Mouse (Mus musculus) heart, embryonic 12.5 days (tissue): ENCODE data around the gene Slc7a1. TPM values are rescaled to one million over a fixed set of nuclear protein-coding genes. Genes with fewer than 3 reads are reported as not detected.

Experiments used
- ATAC-seq: fragments of 200-750 bp; cut with Nextera tagmentation; 2 replicates; pipeline ENCODE4 v1.8.0; 2017; ENCODE audit warnings: moderate TSS enrichment, moderate library complexity; ENCODE audit not compliant: insufficient number of reproducible peaks, low FRiP score
- H3K27ac ChIP-seq: fragments of 300-500 bp; sonication (generic); 2 replicates; pipeline ENCODE4 v1.5.1; 2016; ENCODE audit warnings: mild to moderate bottlenecking, moderate library complexity; ENCODE audit not compliant: poor library complexity, severe bottlenecking
- H3K27me3 ChIP-seq: fragments of 300-500 bp; sonication (generic); replicated peaks from 2 replicates; pipeline ENCODE4 v1.6.1; 2016; ENCODE audit warnings: mild to moderate bottlenecking, moderate library complexity
- H3K36me3 ChIP-seq: fragments of 300-500 bp; sonication (generic); 2 replicates; pipeline ENCODE4 v1.6.1; 2016; ENCODE audit warnings: mild to moderate bottlenecking, moderate library complexity
- H3K4me1 ChIP-seq: fragments of 300-500 bp; sonication (generic); replicated peaks from 2 replicates; pipeline ENCODE4 v1.6.1; 2016; ENCODE audit warnings: mild to moderate bottlenecking
- H3K4me2 ChIP-seq: fragments of 300-500 bp; sonication (generic); 2 replicates; pipeline ENCODE4 v1.6.1; 2016; ENCODE audit warnings: mild to moderate bottlenecking, moderate library complexity
- H3K4me3 ChIP-seq: fragments of 300-500 bp; sonication (generic); 2 replicates; pipeline ENCODE4 v1.5.1; 2016; ENCODE audit warnings: mild to moderate bottlenecking
- H3K9ac ChIP-seq: fragments of 300-500 bp; sonication (generic); 2 replicates; pipeline ENCODE4 v1.6.1; 2016; ENCODE audit warnings: mild to moderate bottlenecking, moderate library complexity
- H3K9me3 ChIP-seq: fragments of 300-500 bp; sonication (generic); replicated peaks from 2 replicates; pipeline ENCODE4 v1.6.1; 2016; ENCODE audit warnings: mild to moderate bottlenecking, moderate library complexity
- WGBS: fragments of 180-500 bp; shearing (Covaris S2); methylation state at CpG from one replicate; pipeline ENCODE4 v1.1.7; 2016; 5-methylcytosine and 5-hydroxymethylcytosine counted together
- polyA plus RNA-seq: library from polyadenylated mRNA; unstranded; fragments of >200 nt; fragmentation: Nextera tagmentation; extraction: Ambion mirVana; gene quantifications from 2 replicates; pipeline ENCODE4 v1.2.1, GENCODE M21; 2016

The Slc7a1 gene
- polyA plus RNA-seq, 1 experiment from 2014 or later, result 24.0 TPM

DNA sequence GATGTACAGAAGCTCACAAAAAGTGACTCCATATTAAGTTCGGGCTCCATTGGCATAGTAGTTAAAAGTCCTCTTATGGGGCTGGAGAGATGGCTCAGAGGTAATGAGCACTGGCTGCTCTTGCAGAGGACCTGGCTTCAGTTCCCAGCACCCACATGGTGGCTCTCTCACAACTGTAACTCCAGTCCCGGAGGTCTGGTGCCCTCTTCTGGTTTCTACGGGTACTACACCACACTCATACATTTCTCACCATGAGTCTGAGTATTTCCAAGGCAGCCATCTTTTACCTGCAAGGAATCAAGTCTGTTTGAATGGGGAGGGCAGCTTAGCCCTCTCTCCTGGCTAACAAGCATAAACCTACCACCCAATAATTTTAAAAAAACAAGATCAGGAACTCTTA lies 30.5 kb downstream of the Slc7a1 start:
- WGBS, result 92% methylated on average over 3 of the region's 3 CpGs
- no peaks in the 10 kb centered on the region for H3K27me3 ChIP-seq
- H3K4me2 ChIP-seq, result no peak overlapping the region
- no peak overlapping the region for H3K4me3 ChIP-seq
- ATAC-seq, result no peak
- peaks cover 5% of the 10 kb centered on the region; the same call in 1 of the 2 replicates for H3K9me3 ChIP-seq
- H3K9ac ChIP-seq, result no peak overlapping the region
- H3K4me1 ChIP-seq, result peaks cover 18% of the 10 kb centered on the region
- peaks cover 17% of the 10 kb centered on the region for H3K36me3 ChIP-seq
- H3K27ac ChIP-seq, result no peak overlapping the region

DNA sequence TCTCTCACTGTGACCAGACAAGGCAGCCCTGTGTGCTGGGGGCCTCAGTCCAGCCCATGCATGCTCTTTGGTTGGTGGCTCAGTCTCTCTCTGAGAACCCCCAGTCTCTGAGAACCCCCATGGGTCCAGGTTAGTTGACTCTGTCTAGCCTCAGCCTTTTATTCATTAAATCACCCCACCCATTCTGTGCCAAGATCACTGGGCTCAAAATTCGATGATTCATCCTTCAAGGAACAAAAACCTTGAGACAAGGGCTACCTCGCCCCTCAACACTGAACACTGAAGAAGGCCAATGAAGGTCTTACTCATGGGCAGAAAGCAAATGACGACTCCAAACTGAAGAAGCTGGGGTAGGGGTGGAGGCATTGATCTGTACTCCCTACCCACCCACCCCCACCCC lies 31.9 kb downstream of the Slc7a1 start:
- no peak for ATAC-seq
- Histone ChIP-seq H3K27ac (no peak overlapping the region), H3K4me3 (no peak overlapping the region), H3K27me3 (no peaks in the 10 kb centered on the region), H3K4me2 (no peak overlapping the region), H3K36me3 (peaks cover 25% of the 10 kb centered on the region), H3K4me1 (peaks cover 24% of the 10 kb centered on the region), H3K9me3 (peaks cover 5% of the 10 kb centered on the region; the same call in 1 of the 2 replicates), H3K9ac (no peak overlapping the region)
- WGBS, result 84% methylated on average over 3 of the region's 3 CpGs

DNA sequence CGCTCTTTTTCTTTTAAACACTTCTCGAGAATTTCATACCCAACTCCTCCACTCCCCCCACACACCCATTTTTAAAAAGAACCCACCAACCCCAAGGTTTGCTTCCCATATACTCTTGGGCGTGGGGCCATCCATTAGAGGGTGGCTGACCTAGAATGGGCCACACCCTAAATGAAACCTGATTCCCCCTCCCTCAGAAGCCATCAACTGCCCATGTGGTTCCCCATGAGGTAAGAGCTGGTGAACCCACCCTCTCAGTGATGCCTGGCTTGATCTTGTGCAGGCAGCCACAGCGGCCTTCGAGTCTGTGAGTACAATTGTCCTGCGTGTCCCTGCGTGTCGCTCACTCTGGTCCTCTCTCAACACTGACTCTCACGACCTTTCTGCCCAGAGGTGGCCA lies 33.2 kb downstream of the Slc7a1 start:
- H3K4me1 ChIP-seq, result peaks cover 31% of the 10 kb centered on the region
- H3K27me3 ChIP-seq, result no peaks in the 10 kb centered on the region
- no peak overlapping the region for H3K4me2 ChIP-seq
- no peak overlapping the region for H3K9ac ChIP-seq
- no peak for ATAC-seq
- H3K4me3 ChIP-seq, result no peak overlapping the region
- peaks cover 5% of the 10 kb centered on the region; the same call in 1 of the 2 replicates for H3K9me3 ChIP-seq
- peaks cover 25% of the 10 kb centered on the region for H3K36me3 ChIP-seq
- 76% methylated on average over 9 of the region's 9 CpGs for WGBS
- H3K27ac ChIP-seq, result no peak overlapping the region

DNA sequence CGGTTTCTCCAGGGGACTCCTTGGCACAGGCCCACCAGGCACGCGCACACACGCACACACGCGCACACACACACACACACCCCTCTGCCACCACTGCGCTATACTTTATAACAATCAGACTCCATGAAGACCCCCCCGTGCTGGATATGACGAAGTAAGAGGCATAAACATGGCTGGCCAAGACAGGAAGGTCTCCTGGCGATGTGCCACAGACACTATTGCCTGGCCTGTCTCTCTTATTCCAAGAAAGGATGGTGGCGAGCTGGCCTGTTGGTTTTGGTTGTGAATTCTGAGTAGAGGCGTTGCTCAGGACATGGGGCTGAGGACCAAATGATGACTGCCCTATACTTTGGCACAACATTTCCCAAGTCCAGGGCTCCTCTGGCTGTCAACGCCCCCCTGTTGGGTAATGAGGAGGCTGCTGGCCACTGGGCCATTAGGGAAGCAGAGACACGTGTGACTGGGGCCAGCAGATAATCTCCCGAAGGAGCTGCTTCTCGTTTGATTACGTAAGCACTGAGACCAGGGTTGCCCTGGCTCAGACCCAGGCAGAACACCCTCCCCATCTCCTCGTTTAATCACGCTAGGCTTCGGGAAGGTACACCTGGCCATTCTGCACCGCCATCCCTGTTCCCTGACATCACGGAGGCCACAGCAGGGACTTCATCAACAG lies 36.1 kb downstream of the Slc7a1 start:
- no peak overlapping the region for H3K9ac ChIP-seq
- no peaks in the 10 kb centered on the region for H3K9me3 ChIP-seq
- no peak overlapping the region for H3K27ac ChIP-seq
- H3K4me3 ChIP-seq, result no peak overlapping the region
- no peak for ATAC-seq
- H3K4me2 ChIP-seq, result no peak overlapping the region
- peaks cover 21% of the 10 kb centered on the region for H3K36me3 ChIP-seq
- WGBS, result 73% methylated on average over 22 of the region's 22 CpGs
- peaks cover 49% of the 10 kb centered on the region for H3K4me1 ChIP-seq
- no peaks in the 10 kb centered on the region for H3K27me3 ChIP-seq

DNA sequence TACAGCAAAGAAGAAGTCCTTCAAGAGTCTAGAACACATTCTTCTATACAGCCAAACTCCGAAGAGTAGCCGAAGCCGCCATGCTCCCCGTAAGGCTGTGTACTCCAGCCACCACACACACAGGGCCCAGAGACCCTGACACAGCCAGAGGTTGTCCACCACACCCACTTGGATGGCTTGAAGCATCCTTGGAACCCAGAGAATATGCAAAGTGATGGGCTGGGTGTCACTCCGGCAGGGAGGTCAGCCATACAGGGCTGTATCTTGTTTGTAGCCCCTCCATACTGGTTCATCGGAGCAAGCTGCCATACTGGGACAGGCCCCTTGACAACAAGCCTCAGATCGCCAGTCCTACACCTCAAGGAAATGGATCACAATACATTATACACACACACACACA lies 37.4 kb downstream of the Slc7a1 start:
- Histone ChIP-seq H3K27ac (peak overlapping the region; percentile 86), H3K4me3 (no peak overlapping the region), H3K4me1 (peaks cover 49% of the 10 kb centered on the region), H3K4me2 (no peak overlapping the region), H3K36me3 (peaks cover 26% of the 10 kb centered on the region), H3K9ac (no peak overlapping the region), H3K27me3 (no peaks in the 10 kb centered on the region), H3K9me3 (no peaks in the 10 kb centered on the region)
- WGBS, result 92% methylated on average over 7 of the region's 7 CpGs
- no peak for ATAC-seq

DNA sequence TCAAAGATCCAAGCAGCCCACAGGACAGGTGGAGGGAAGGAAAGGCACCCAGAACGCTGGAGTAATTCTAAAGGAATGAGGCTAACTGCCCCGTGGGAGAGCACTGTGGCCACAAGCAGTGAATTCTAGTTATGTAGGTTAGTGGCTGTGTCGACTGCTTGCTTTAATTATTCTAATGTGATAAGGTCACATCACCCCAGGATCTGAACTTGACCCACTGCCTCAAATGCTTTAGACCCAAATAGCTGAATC lies 38.0 kb downstream of the Slc7a1 start:
- H3K9me3 ChIP-seq, result no peaks in the 10 kb centered on the region
- peak overlapping the region; percentile 86 for H3K27ac ChIP-seq
- peaks cover 31% of the 10 kb centered on the region for H3K36me3 ChIP-seq
- peak overlapping the region; percentile 52 for H3K4me2 ChIP-seq
- H3K27me3 ChIP-seq, result no peaks in the 10 kb centered on the region
- ATAC-seq, result no peak
- H3K4me3 ChIP-seq, result no peak overlapping the region; the same call in 1 of the 2 replicates
- H3K9ac ChIP-seq, result no peak overlapping the region
- 36% methylated on average over 3 of the region's 3 CpGs for WGBS
- H3K4me1 ChIP-seq, result peaks cover 47% of the 10 kb centered on the region

DNA sequence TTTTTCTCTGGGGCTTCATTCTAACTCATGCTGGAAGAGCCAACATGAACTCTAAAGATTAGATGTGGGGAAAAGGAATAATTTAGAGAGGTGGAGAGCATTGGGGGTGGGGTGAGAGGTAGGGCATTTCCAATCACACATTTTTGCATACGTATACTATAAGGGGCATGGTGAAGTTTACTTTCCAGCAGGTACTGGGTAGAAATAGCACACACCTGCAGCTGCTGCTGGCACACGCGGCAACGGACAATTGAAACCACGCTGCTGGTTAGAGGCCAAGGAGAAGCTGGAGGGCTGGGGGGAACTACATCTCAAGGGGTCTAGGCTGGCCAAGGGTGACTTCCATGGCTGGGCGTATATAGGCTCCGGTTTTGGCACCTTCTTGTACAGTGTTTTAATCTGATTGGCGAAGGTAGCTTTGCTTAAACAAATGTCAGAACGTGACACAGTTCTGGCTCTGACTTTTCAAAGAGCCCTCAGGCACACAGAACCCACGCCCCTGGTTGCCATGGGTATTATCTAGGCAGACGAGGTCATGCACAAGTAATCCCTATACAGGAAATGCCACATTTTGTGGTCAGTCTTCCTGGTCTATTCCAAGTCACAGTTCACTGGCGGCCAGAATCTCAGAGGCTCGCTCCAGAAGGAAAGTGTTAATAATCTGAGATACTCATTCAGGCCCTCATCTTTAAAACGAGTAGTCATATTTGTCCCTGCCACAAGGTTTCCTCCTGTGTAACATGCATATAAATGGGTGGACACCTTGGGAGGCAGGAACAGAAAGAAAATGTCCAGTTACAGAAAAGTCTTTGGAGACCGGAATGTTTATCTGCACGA lies 38.6 kb downstream of the Slc7a1 start:
- Histone ChIP-seq H3K4me3 (peak overlapping the region; percentile 3; the same call in 1 of the 2 replicates), H3K4me1 (peaks cover 45% of the 10 kb centered on the region), H3K27ac (peak overlapping the region; percentile 86), H3K36me3 (peaks cover 31% of the 10 kb centered on the region), H3K4me2 (peak overlapping the region; percentile 52), H3K27me3 (no peaks in the 10 kb centered on the region), H3K9ac (no peak overlapping the region), H3K9me3 (no peaks in the 10 kb centered on the region)
- ATAC-seq, result peak; percentile 77
- 25% methylated on average over 16 of the region's 16 CpGs for WGBS

DNA sequence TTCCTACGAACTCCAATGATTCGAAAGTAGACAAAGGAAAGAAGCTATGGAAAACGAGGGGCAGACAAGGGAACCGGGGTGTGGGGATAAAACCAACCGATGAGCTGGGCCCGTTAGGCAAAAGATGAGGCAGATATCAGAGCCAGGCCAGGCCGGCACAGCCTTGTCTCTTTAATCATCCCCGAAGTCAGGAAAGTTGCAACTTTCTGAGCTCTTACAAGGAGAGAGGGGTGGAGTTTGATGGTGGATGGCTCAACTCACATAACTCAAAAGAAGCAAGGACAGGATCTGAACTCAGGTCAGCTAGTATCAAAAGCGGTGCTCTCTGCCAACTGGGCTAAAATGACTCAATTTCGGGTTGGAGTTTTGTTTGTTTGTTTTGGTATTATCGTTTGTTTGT lies 40.6 kb downstream of the Slc7a1 start:
- H3K36me3 ChIP-seq, result peaks cover 23% of the 10 kb centered on the region
- no peaks in the 10 kb centered on the region for H3K9me3 ChIP-seq
- ATAC-seq, result no peak
- peaks cover 60% of the 10 kb centered on the region for H3K4me1 ChIP-seq
- H3K9ac ChIP-seq, result no peak overlapping the region
- no peak overlapping the region for H3K27ac ChIP-seq
- H3K27me3 ChIP-seq, result no peaks in the 10 kb centered on the region
- H3K4me2 ChIP-seq, result no peak overlapping the region
- WGBS, result 91% methylated on average over 11 of the region's 11 CpGs
- no peak overlapping the region for H3K4me3 ChIP-seq

DNA sequence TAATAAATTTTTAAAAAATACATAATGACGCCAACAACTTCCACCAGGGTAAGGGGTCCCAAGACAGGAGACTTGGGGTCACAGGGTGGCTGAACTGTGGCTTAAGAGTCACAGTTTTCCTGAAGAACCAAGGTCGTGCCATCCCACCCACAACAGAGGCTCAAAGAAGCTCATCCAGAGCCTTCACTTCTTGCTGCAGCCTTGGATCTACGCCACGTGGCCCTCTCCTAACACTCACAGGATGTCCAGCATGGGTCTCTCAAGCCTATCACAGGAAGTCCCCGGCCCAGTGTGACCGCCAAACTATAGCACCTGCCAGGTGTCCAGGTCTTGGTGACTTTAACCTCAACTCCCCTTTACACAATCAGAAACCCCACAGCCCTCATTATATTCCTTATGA lies 42.5 kb downstream of the Slc7a1 start:
- Histone ChIP-seq H3K9ac (no peak overlapping the region), H3K36me3 (peaks cover 17% of the 10 kb centered on the region), H3K9me3 (no peaks in the 10 kb centered on the region), H3K4me1 (peaks cover 55% of the 10 kb centered on the region), H3K27me3 (no peaks in the 10 kb centered on the region), H3K4me3 (no peak overlapping the region), H3K27ac (no peak overlapping the region), H3K4me2 (no peak overlapping the region)
- no peak for ATAC-seq
- 92% methylated on average over 6 of the region's 6 CpGs for WGBS

DNA sequence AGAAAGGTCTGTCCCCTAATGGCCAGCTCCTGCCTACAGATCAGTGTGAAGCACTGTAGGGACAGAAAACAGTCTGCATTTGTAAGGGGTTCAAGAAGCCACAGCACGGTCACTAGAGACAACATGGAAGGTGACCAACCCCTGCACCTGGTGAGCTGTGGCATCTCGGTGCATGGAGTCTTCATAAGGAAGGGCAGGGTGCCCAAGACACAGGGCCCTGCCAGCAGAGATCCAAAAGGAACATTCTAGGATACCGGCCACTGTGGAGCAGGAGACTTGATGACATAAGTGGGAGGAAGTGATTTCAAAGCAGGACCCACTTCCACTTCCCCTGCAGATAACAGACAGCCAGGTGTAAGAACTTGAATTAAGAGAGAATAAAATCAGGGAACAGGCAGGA lies 43.9 kb downstream of the Slc7a1 start:
- ATAC-seq, result no peak
- H3K27me3 ChIP-seq, result no peaks in the 10 kb centered on the region
- H3K36me3 ChIP-seq, result peaks cover 30% of the 10 kb centered on the region
- H3K4me2 ChIP-seq, result no peak overlapping the region
- no peak overlapping the region for H3K9ac ChIP-seq
- peaks cover 42% of the 10 kb centered on the region for H3K4me1 ChIP-seq
- H3K27ac ChIP-seq, result no peak overlapping the region
- no peaks in the 10 kb centered on the region for H3K9me3 ChIP-seq
- 65% methylated on average over 3 of the region's 3 CpGs for WGBS
- H3K4me3 ChIP-seq, result no peak overlapping the region

DNA sequence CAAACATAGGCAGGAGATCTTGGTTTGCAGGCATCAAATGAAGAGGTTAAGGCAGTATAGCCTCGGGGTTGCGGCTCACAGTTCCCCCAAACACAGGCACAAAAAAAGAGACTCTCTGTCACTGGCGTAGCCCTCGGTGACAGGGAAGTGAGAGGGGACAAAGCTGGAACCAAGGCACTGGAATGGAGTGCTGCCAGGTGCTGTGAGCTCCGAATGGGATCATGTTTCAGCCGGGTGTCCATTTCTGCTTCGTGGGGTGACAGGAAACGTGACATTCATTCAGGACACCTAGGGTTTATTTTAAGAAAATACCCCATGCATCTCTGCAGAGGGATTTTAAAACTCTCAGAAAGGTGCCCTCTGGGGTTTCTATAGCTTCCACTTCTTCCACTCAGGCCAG lies 45.2 kb downstream of the Slc7a1 start:
- no peak overlapping the region for H3K9ac ChIP-seq
- no peak overlapping the region for H3K4me3 ChIP-seq
- peaks cover 32% of the 10 kb centered on the region for H3K4me1 ChIP-seq
- no peak for ATAC-seq
- H3K27me3 ChIP-seq, result no peaks in the 10 kb centered on the region
- H3K36me3 ChIP-seq, result peaks cover 30% of the 10 kb centered on the region
- peak overlapping the region; percentile 75 for H3K27ac ChIP-seq
- H3K9me3 ChIP-seq, result no peaks in the 10 kb centered on the region
- 35% methylated on average over 8 of the region's 8 CpGs for WGBS
- peak overlapping the region; percentile 28 for H3K4me2 ChIP-seq
